Mouse (Mus musculus): ENCODE measurements around the gene 4930522H14Rik. TPM values are rescaled to one million over a fixed set of nuclear protein-coding genes. Genes with fewer than 3 reads are reported as not detected.
A peak's percentile ranks its signal among the peaks of the same experiment; 100 is the strongest.

The 4930522H14Rik gene
- not detected in 2 replicates for polyA plus RNA-seq (2011; ENCODE audit: insufficient read length, low read depth, missing spikeins)

GRCm38 (mm10) chr4:109531111-109531510 lies at the start of gene 4930522H14Rik:
TSS of gene 4930522H14Rik (minus strand) at chr4:109531297.
- Histone ChIP-seq H3K4me1 (ENCODE audit: control insufficient read depth, insufficient read depth, low read length) (no peaks in the 10 kb centered on the region), H3K27ac (ENCODE audit: insufficient read depth, low read length) (no peak within 1 kb of the TSS), H3K4me3 (ENCODE audit: insufficient read depth, low read length) (no peak within 1 kb of the TSS)
- TF ChIP-seq CTCF (IDR thresholded peaks at IDR 0.05; ENCODE audit: borderline replicate concordance, insufficient read depth, low read length) (no peak), POLR2A (IDR thresholded peaks at IDR 0.05; ENCODE audit: low read depth, low read length) (no peak)

- H3K4me1 ChIP-seq (ENCODE audit: control insufficient read depth, insufficient read depth, low read length), result no peaks in the 10 kb centered on the region
- no peak overlapping the region for H3K4me3 ChIP-seq (ENCODE audit: insufficient read depth, low read length)
- no peak overlapping the region for H3K27ac ChIP-seq (ENCODE audit: insufficient read depth, low read length)
- TF ChIP-seq CTCF (IDR thresholded peaks at IDR 0.05; ENCODE audit: borderline replicate concordance, insufficient read depth, low read length) (no peak), POLR2A (IDR thresholded peaks at IDR 0.05; ENCODE audit: low read depth, low read length) (no peak)
These were observed 47.3 kb upstream of the 4930522H14Rik start for GRCm38 (mm10) chr4:109578356-109578755.

- TF ChIP-seq CTCF (IDR thresholded peaks at IDR 0.05; ENCODE audit: borderline replicate concordance, insufficient read depth, low read length), result no peak
- no peak for TF ChIP-seq POLR2A (IDR thresholded peaks at IDR 0.05; ENCODE audit: low read depth, low read length)
- Histone ChIP-seq H3K27ac (ENCODE audit: insufficient read depth, low read length) (no peak overlapping the region), H3K4me3 (ENCODE audit: insufficient read depth, low read length) (no peak overlapping the region), H3K4me1 (ENCODE audit: control insufficient read depth, insufficient read depth, low read length) (no peaks in the 10 kb centered on the region)
These were observed 45.8 kb upstream of the 4930522H14Rik start for GRCm38 (mm10) chr4:109576933-109577332.

GRCm38 (mm10) chr4:109574845-109575244 lies 43.7 kb upstream of the 4930522H14Rik start:
- Histone ChIP-seq H3K4me1 (ENCODE audit: control insufficient read depth, insufficient read depth, low read length) (no peaks in the 10 kb centered on the region), H3K27ac (ENCODE audit: insufficient read depth, low read length) (no peak overlapping the region), H3K4me3 (ENCODE audit: insufficient read depth, low read length) (no peak overlapping the region)
- TF ChIP-seq CTCF (IDR thresholded peaks at IDR 0.05; ENCODE audit: borderline replicate concordance, insufficient read depth, low read length) (no peak), POLR2A (IDR thresholded peaks at IDR 0.05; ENCODE audit: low read depth, low read length) (no peak)

- H3K4me3 ChIP-seq (ENCODE audit: insufficient read depth, low read length), result no peak overlapping the region
- no peak overlapping the region for H3K27ac ChIP-seq (ENCODE audit: insufficient read depth, low read length)
- TF ChIP-seq CTCF (IDR thresholded peaks at IDR 0.05; ENCODE audit: borderline replicate concordance, insufficient read depth, low read length) (no peak), POLR2A (IDR thresholded peaks at IDR 0.05; ENCODE audit: low read depth, low read length) (no peak)
- no peaks in the 10 kb centered on the region for H3K4me1 ChIP-seq (ENCODE audit: control insufficient read depth, insufficient read depth, low read length)
These were observed 43.2 kb upstream of the 4930522H14Rik start for GRCm38 (mm10) chr4:109574331-109574730.

- no peaks in the 10 kb centered on the region for H3K4me1 ChIP-seq (ENCODE audit: control insufficient read depth, insufficient read depth, low read length)
- TF ChIP-seq CTCF (IDR thresholded peaks at IDR 0.05; ENCODE audit: borderline replicate concordance, insufficient read depth, low read length) (no peak), POLR2A (IDR thresholded peaks at IDR 0.05; ENCODE audit: low read depth, low read length) (no peak)
- no peak overlapping the region for H3K27ac ChIP-seq (ENCODE audit: insufficient read depth, low read length)
- H3K4me3 ChIP-seq (ENCODE audit: insufficient read depth, low read length), result no peak overlapping the region
These were observed 41.5 kb upstream of the 4930522H14Rik start for GRCm38 (mm10) chr4:109572632-109573031.

GRCm38 (mm10) chr4:109569421-109569820 lies 38.3 kb upstream of the 4930522H14Rik start:
- H3K4me1 ChIP-seq (ENCODE audit: control insufficient read depth, insufficient read depth, low read length), result no peaks in the 10 kb centered on the region
- H3K27ac ChIP-seq (ENCODE audit: insufficient read depth, low read length), result no peak overlapping the region
- no peak overlapping the region for H3K4me3 ChIP-seq (ENCODE audit: insufficient read depth, low read length)
- TF ChIP-seq POLR2A (IDR thresholded peaks at IDR 0.05; ENCODE audit: low read depth, low read length), result no peak

GRCm38 (mm10) chr4:109568959-109569358 lies 37.9 kb upstream of the 4930522H14Rik start:
- Histone ChIP-seq H3K27ac (ENCODE audit: insufficient read depth, low read length) (no peak overlapping the region), H3K4me3 (ENCODE audit: insufficient read depth, low read length) (no peak overlapping the region), H3K4me1 (ENCODE audit: control insufficient read depth, insufficient read depth, low read length) (no peaks in the 10 kb centered on the region)
- no peak for TF ChIP-seq POLR2A (IDR thresholded peaks at IDR 0.05; ENCODE audit: low read depth, low read length)
- no peak for TF ChIP-seq CTCF (IDR thresholded peaks at IDR 0.05; ENCODE audit: borderline replicate concordance, insufficient read depth, low read length)

- TF ChIP-seq CTCF (IDR thresholded peaks at IDR 0.05; ENCODE audit: borderline replicate concordance, insufficient read depth, low read length), result no peak
- no peak for TF ChIP-seq POLR2A (IDR thresholded peaks at IDR 0.05; ENCODE audit: low read depth, low read length)
- Histone ChIP-seq H3K27ac (ENCODE audit: insufficient read depth, low read length) (no peak overlapping the region), H3K4me3 (ENCODE audit: insufficient read depth, low read length) (no peak overlapping the region), H3K4me1 (ENCODE audit: control insufficient read depth, insufficient read depth, low read length) (no peaks in the 10 kb centered on the region)
These were observed 33.6 kb upstream of the 4930522H14Rik start for GRCm38 (mm10) chr4:109564711-109565110.

- Histone ChIP-seq H3K4me3 (ENCODE audit: insufficient read depth, low read length) (0 out of 2 replicates have a peak overlapping the region, but pooled peaks have one; percentile 4), H3K4me1 (ENCODE audit: control insufficient read depth, insufficient read depth, low read length) (no peaks in the 10 kb centered on the region), H3K27ac (ENCODE audit: insufficient read depth, low read length) (no peak overlapping the region)
- TF ChIP-seq POLR2A (IDR thresholded peaks at IDR 0.05; ENCODE audit: low read depth, low read length), result no peak
- TF ChIP-seq CTCF (IDR thresholded peaks at IDR 0.05; ENCODE audit: borderline replicate concordance, insufficient read depth, low read length), result no peak
These were observed 19.4 kb upstream of the 4930522H14Rik start for GRCm38 (mm10) chr4:109550338-109551150.
